Mouse (Mus musculus): ENCODE data around the gene Olfr90.
A peak's percentile ranks its signal among the peaks of the same experiment; 100 is the strongest.

Gene Olfr90

DNA sequence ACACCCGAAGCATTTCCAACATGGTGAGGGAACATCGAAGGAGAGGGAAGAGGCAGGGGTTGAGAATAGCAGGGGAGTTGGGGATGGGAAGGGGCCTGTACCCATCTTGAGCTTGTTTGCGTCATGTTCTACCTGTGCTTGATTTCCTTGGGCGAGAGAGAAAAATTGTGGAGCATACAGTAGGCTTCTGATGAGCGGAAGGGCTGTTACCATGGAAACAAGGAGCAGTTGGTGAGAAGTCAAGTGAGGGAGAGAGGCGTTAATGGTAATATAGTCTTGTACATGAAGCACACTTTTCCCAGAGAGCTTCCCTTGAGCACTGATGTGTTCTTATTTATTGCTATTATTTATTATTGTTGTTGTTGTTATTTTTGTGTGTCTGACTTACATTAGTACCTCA lies 31.3 kb downstream of the Olfr90 start:
- DNase-seq = no peak

DNA sequence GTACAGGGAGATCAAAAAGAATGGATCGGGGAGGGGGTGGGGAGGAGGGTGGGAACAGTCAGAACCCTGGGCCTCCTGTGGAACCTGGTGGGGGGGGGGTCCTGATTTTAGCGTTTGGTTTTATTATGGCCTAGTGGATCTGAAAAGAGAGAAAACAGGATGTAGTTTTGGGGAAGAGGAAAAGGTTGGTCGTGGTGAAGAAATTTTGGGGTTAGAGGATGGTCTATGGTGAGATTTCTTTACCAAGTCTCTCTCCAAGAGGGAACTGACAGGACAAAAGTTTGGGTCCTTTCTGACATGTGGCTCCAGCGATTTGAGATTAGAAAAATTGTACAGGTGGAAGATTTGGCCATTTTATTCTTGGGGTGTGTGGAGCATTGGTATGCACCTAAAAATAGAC lies 36.6 kb downstream of the Olfr90 start:
- no peak for DNase-seq

- no peak for DNase-seq
Measured at GRCm38 (mm10) chr17:37050876-37051275, 37.4 kb downstream of the Olfr90 start.

DNA sequence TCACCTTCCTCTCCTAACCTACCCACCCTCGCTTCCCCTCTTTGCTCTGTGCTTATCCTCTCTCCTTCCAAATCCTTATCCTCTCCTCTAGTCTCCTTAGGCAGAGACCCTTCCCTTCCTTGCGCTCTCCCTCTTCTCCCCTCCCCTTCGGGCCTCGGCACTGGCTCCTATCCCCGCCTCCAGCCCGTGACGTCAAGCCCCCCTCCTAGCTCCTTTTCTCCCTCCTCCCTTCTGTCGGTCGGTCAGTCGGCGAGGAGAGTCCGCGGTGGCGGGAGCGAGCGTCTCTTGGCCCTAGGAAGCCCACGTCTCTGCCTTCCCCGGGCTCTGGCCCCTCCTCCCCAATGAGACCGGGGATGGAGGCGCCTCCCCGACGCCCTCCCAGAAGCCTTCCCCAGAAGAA lies 37.9 kb downstream of the Olfr90 start:
- peak; percentile 81 for DNase-seq

- DNase-seq = peak; percentile 77
Measured at GRCm38 (mm10) chr17:37049570-37050310, 38.6 kb downstream of the Olfr90 start.

- no peak for DNase-seq
Measured at GRCm38 (mm10) chr17:37048383-37048782, 39.9 kb downstream of the Olfr90 start.

- DNase-seq = no peak
Measured at GRCm38 (mm10) chr17:37047981-37048380, 40.3 kb downstream of the Olfr90 start.

DNA sequence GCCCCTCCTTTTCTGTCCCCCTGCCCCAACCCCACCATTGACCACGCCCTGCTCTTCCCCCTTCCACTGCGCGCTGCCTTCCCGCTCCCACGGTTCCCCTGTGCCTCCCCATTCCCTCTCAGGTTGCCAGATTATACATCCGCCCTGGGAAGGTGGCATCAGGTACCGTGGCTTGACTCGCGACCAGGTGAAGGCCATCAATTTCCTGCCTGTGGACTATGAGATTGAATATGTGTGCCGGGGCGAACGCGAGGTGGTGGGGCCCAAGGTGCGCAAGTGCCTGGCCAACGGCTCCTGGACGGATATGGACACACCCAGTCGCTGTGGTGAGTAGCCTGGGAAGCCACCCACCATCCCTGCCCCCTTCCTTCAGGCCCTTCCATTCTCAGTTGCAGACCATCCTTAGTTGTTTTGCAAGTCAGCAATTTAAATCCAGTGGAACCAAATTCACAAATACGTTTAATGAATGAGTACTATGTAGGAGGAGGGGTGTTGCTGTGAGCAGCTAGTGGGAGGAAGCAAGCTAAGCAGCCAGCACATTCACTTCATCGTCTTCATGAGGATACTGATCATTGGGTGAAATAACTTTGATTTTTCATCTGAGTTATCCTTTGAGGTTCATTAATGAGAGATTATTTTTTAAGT lies 40.8 kb downstream of the Olfr90 start:
- no peak for DNase-seq

DNA sequence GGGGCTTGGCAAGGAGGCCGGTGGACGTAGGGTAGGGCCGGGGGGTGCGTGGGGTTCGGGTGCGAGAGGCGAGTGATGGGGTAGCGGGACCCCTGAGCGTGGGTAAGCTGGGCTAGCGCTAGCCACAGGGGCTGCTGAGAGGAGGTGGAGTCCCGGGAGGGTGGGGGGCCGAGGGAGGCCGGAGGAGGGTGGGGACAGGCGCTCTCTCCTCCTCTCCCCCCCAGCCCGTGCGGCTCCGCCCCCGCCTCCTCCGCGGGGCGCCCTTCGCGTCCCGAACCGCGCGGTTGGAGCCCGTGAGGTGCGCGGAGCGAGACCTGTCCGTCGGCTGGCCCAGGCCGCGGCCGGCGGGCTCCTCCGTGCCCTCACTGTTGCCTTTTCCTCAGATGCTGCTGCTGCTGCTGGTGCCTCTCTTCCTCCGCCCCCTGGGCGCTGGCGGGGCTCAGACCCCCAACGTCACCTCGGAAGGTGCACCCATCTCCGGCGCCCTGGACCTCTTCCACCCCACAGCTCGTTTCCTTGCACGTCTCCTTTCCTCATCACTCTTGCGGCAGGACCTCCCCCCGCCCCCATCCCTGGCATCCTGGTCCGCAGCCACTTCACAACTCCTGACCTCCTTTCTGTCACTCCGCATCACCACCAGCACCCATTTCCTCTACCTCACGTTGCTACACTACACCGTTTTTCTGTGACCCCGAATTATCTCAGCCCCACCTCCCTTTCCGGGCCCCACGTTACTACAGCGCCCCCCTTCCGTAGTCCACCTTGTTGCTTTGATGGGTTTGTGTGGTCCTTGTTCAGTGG lies 41.8 kb downstream of the Olfr90 start:
- peak; percentile 59 for DNase-seq

GRCm38 (mm10) chr17:37045611-37046311 lies 42.5 kb downstream of the Olfr90 start, which contains the start of gene Gabbr1:
Gene Gabbr1, plus strand, starts transcription at chr17:37045966.
- DNase-seq = peak; percentile 82

DNA sequence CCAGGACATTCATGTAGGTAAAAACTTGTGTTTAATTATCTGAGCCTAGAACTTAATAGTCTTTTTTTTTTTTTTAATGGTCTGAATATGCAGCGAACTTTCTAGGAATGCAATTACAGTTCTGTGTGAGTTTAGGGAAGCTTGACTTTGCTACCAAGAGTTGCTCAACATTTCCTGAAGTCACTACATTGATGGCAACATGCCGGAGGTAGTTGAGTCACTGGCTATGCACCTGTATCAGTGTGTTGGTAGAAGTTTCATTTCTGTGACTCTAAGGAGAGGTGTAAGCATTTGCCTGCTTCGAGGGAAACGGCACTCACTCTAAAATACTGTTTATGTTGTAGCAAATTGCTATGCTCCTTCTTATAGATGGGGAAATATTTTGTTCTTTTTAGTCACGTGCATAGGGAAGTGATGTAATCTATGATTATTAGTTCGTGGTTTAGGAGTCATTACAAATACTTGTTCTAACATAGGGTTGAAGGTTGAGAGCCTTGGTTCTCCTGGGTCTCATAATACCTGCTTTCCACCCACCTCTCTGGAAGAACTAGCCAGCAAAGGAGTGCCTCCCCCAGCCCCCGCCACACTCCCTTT lies 43.6 kb downstream of the Olfr90 start:
- DNase-seq = no peak

DNA sequence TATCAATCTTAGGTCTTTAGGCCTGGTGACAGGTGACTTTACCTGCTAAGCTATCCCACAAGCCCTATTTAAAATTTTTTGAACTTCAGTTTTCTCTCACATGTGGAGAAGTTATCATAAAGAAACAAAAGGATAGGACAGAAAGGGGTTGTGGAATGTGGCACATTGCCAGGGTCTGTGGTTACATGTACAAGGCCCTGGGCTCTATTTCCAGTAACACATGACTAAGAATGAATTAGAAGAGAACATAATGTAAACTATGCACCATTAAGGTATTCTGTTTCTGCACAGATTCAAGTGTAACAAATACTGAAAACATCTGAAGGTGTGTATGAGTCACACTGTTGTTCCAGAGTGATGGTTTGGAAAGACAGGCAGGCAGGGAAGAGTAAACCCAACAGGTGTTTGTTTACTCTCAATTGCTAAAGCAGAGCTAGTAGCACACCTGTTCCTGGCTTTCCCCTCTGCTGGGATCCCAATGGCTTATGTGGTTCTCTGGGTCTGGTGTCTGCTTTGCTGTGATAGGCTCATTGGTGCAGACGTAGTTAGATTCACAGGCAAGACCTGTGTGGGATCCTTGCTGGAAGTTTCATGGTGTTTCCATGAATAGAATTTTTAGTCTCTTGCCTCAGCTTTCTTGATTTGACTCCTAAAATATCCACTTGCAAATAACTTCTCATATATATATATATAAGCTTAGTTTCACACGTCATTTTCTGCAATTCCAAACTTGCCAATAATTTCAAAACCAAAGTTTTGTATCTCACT lies 49.0 kb downstream of the Olfr90 start:
- no peak for DNase-seq
